12 mouse cellular contexts compared by ENCODE assay signal in the genomic region with DNA sequence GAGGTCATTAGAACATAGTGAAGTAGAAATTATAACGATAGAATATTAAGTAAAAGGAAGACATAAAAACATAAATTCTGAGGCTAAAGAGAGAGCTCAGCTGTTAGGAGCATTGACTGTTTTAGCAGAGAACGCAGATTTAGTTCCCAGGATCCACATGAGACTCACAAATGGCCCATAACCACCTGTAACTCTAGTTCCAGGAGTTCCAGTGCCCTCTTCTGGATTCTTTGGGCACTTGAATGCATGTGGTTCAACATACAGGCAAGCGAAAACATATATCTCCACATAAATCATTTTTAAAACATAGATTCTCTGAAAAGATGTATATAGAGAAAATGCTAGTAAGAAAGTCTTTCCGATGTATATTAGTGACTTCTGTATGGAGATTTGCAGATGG.
A peak's percentile ranks its signal among the peaks of the same experiment; 100 is the strongest.
DNase-seq lines count a peak whose midpoint lies in the region; ATAC-seq and TF ChIP-seq lines count a peak whose summit lies in the region.
"Had no signal": no experiment of that assay in that cellular context is flagged by ENCODE, and none has a peak within 500 bp of the region (broad histone marks: within the 10 kb centered on the region; RNA-seq: fewer than 3 reads in every experiment).

No protein-coding gene starts in this region.

- H3K4me3 ChIP-seq in intestine, postnatal 0 days (ENCODE audit: low read depth, low read length), result no peak overlapping the region
- H3K4me3 ChIP-seq in intestine, embryonic 16.5 days (ENCODE audit: low read length), result no peak overlapping the region
- H3K4me3 ChIP-seq in stomach, postnatal 0 days (ENCODE audit: low read depth, low read length), result no peak overlapping the region
- H3K4me3 ChIP-seq: forebrain, embryonic 12.5 days; lung, embryonic 15.5 days had no signal

- TF ChIP-seq CTCF in intestine, postnatal 0 days (IDR thresholded peaks at IDR 0.05; ENCODE audit: low read depth), result peak; percentile 57
- peak; percentile 70 for TF ChIP-seq CTCF in stomach, postnatal 0 days (IDR thresholded peaks at IDR 0.05; ENCODE audit: low read depth)

- 60% methylated on average over 4 of the region's 4 CpGs for WGBS in intestine, postnatal 0 days
- WGBS in intestine, embryonic 16.5 days, result 62% methylated on average over 4 of the region's 4 CpGs
- WGBS in stomach, postnatal 0 days, result 55% methylated on average over 4 of the region's 4 CpGs

- H3K9ac ChIP-seq in intestine, postnatal 0 days (ENCODE audit: low read depth, low read length), result no peak overlapping the region
- no peak overlapping the region for H3K9ac ChIP-seq in intestine, embryonic 16.5 days (ENCODE audit: low read depth, low read length)
- H3K9ac ChIP-seq in stomach, postnatal 0 days (ENCODE audit: low read length), result no peak overlapping the region
- H3K9ac ChIP-seq: forebrain, embryonic 12.5 days; lung, embryonic 15.5 days had no signal

- DNase-seq in retina, embryonic 14.5 days (ENCODE audit: low spot score), result peak; percentile 13
- no peak for DNase-seq in retina, postnatal 1 day
- peak; percentile 6 for DNase-seq in embryo, embryonic 10 days (ENCODE audit: low spot score)
- DNase-seq in stomach, postnatal 0 days (ENCODE audit: low spot score), result no peak
- no peak for DNase-seq in adrenal gland, postnatal 14 days
- DNase-seq: cerebellum, postnatal 25 days; heart, postnatal 10 days had no signal

- H3K9me3 ChIP-seq in intestine, postnatal 0 days (ENCODE audit: control insufficient read depth), result no peaks in the 10 kb centered on the region
- no peaks in the 10 kb centered on the region for H3K9me3 ChIP-seq in intestine, embryonic 16.5 days (ENCODE audit: control insufficient read depth, low read length)
- H3K9me3 ChIP-seq in stomach, postnatal 0 days (ENCODE audit: control insufficient read depth, low read length), result no peaks in the 10 kb centered on the region
- H3K9me3 ChIP-seq: forebrain, embryonic 12.5 days; lung, embryonic 15.5 days had no signal

- H3K27me3 ChIP-seq in intestine, postnatal 0 days (replicated peaks; ENCODE audit: control insufficient read depth, insufficient read depth, low read length), result no peaks in the 10 kb centered on the region
- H3K27me3 ChIP-seq in intestine, embryonic 16.5 days (replicated peaks; ENCODE audit: control insufficient read depth, insufficient read depth, low read length), result no peaks in the 10 kb centered on the region
- H3K27me3 ChIP-seq in stomach, postnatal 0 days (ENCODE audit: control insufficient read depth, insufficient read depth, low read length), result no peaks in the 10 kb centered on the region
- H3K27me3 ChIP-seq: forebrain, embryonic 12.5 days; lung, embryonic 15.5 days had no signal

- no peaks in the 10 kb centered on the region for H3K4me1 ChIP-seq in intestine, postnatal 0 days (replicated peaks; ENCODE audit: control insufficient read depth, insufficient read depth, low read length)
- H3K4me1 ChIP-seq in intestine, embryonic 16.5 days (ENCODE audit: control insufficient read depth, insufficient read depth, low read length), result no peaks in the 10 kb centered on the region
- no peaks in the 10 kb centered on the region for H3K4me1 ChIP-seq in stomach, postnatal 0 days (replicated peaks; ENCODE audit: control insufficient read depth, insufficient read depth)
- H3K4me1 ChIP-seq: forebrain, embryonic 12.5 days; lung, embryonic 15.5 days had no signal

- H3K36me3 ChIP-seq in intestine, postnatal 0 days (ENCODE audit: control insufficient read depth, insufficient read depth), result no peaks in the 10 kb centered on the region
- no peaks in the 10 kb centered on the region for H3K36me3 ChIP-seq in intestine, embryonic 16.5 days (ENCODE audit: control insufficient read depth, insufficient read depth, low read length)
- no peaks in the 10 kb centered on the region for H3K36me3 ChIP-seq in stomach, postnatal 0 days (ENCODE audit: control insufficient read depth, insufficient read depth, low read length)
- H3K36me3 ChIP-seq: forebrain, embryonic 12.5 days; lung, embryonic 15.5 days had no signal

- TF ChIP-seq EP300 in stomach, postnatal 0 days (optimal IDR thresholded peaks at IDR 0.05), result no peak

- no peak for ATAC-seq in intestine, postnatal 0 days
- ATAC-seq in intestine, embryonic 16.5 days, result no peak
- ATAC-seq in stomach, postnatal 0 days (ENCODE audit: low FRiP score, low TSS enrichment), result no peak
- no peak for ATAC-seq in erythroid progenitor cell, adult 5-6 weeks (replicated peaks; ENCODE audit: low FRiP score, poor library complexity, severe bottlenecking)

- H3K27ac ChIP-seq in intestine, postnatal 0 days (ENCODE audit: low read depth, low read length), result no peak overlapping the region
- H3K27ac ChIP-seq in intestine, embryonic 16.5 days (ENCODE audit: low read length), result no peak overlapping the region
- no peak overlapping the region for H3K27ac ChIP-seq in stomach, postnatal 0 days (replicated peaks)
- H3K27ac ChIP-seq: forebrain, embryonic 12.5 days; lung, embryonic 15.5 days had no signal

- no peak overlapping the region for H3K4me2 ChIP-seq in intestine, postnatal 0 days (replicated peaks; ENCODE audit: low read depth)
- no peak overlapping the region for H3K4me2 ChIP-seq in intestine, embryonic 16.5 days (ENCODE audit: low read depth, low read length)
- no peak overlapping the region for H3K4me2 ChIP-seq in stomach, postnatal 0 days (replicated peaks; ENCODE audit: low read depth)
- H3K4me2 ChIP-seq: forebrain, embryonic 12.5 days; lung, embryonic 15.5 days had no signal

Comparison
In these comparisons a context has a peak if more than half of its experiments do, and no peak if none do; other contexts are left out.
1. DNase-seq: peak in retina, embryonic 14.5 days (single experiment) and embryo, embryonic 10 days (single experiment); none in retina, postnatal 1 day (single experiment), stomach, postnatal 0 days (single experiment) and adrenal gland, postnatal 14 days (single experiment).